Mouse (Mus musculus) hindbrain, embryonic 14.5 days (tissue): ENCODE measurements at regions not wholly inside any gene's neighbourhood (a gene's known extent, or its start where the extent isn't known, plus 50 kb on each side); places are given as distances from the start of the nearest gene placed in this dataset.

Source experiments
- ATAC-seq: fragments of 200-750 bp; cut with Nextera tagmentation; 2 replicates; pipeline ENCODE4 v1.8.0; 2017; ENCODE audit warnings: moderate number of reproducible peaks, mild to moderate bottlenecking, moderate TSS enrichment, moderate library complexity; ENCODE audit not compliant: low FRiP score
- DNase-seq: peaks from one replicate; pipeline ENCODE4 v3.0.0-alpha.2; 2015; ENCODE audit warnings: low spot score
- H3K27ac ChIP-seq: fragments of 300-500 bp; sonication (generic); 2 replicates; pipeline ENCODE4 v1.5.1; 2014; ENCODE audit warnings: mild to moderate bottlenecking, moderate library complexity
- H3K27me3 ChIP-seq: fragments of 300-500 bp; sonication (generic); 2 replicates; pipeline ENCODE4 v1.6.1; 2014; ENCODE audit warnings: mild to moderate bottlenecking, low read length, mixed read lengths; ENCODE audit not compliant: control insufficient read depth, insufficient read depth
- H3K36me3 ChIP-seq: fragments of 300-500 bp; sonication (generic); replicated peaks from 2 replicates; pipeline ENCODE4 v1.6.1; 2014; ENCODE audit not compliant: control insufficient read depth, insufficient read depth
- H3K4me1 ChIP-seq: fragments of 300-500 bp; sonication (generic); replicated peaks from 2 replicates; pipeline ENCODE4 v1.6.1; 2014; ENCODE audit warnings: antibody characterized with exemption, low read length, mixed read lengths; ENCODE audit not compliant: control insufficient read depth, insufficient read depth
- H3K4me2 ChIP-seq: fragments of 300-500 bp; sonication (generic); replicated peaks from 2 replicates; pipeline ENCODE4 v1.6.1; 2014; ENCODE audit warnings: mild to moderate bottlenecking, moderate library complexity
- H3K4me3 ChIP-seq: fragments of 300-500 bp; sonication (generic); replicated peaks from 2 replicates; pipeline ENCODE4 v1.5.1; 2014; ENCODE audit warnings: mild to moderate bottlenecking, low read length
- H3K9ac ChIP-seq: fragments of 300-500 bp; sonication (generic); 2 replicates; pipeline ENCODE4 v1.6.1; 2014
- H3K9me3 ChIP-seq: fragments of 300-500 bp; sonication (generic); 2 replicates; pipeline ENCODE4 v1.6.1; 2016; ENCODE audit warnings: low read length; ENCODE audit not compliant: control insufficient read depth
- WGBS: fragments of 180-500 bp; shearing (Covaris S2); extraction: QIAGEN DNeasy Blood & Tissue Kit; methylation state at CpG from one replicate; pipeline ENCODE4 v1.1.7; 2014; 5-methylcytosine and 5-hydroxymethylcytosine counted together

DNA sequence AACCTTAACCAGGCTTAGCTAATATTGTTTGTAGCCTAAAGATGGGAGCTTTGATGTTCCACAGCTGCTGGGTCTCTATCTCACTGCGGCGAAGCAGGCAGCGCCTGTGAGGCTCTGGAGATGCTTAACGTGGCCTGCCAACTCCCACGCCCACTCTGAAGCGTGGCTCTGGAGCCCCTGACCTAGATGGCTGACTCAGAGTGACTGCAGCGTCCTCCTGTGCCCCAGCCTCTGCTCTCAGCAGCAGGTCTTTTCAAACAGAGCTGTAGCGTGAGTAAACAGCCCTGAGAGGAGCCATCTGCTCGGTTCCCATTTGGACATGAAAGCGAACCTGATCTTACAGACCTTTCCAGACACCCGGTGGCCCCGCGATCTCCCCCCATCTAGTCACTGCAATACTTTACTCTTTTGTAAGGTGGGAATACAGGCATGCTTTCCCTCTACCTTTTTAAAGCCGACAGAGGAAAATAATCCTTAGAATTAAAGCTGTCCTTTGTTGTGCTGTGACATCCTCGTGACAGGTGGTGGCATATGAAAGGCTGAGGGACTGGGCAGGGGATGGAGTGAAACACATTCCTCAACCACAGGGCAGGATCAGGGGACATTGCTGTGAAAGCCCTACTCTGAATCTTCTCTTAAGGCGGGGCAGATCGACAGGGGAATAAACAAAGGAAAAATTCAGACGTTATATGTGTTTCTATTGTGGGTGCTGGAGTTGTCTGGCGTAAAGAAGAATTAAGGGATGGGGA lies 1723.0 kb upstream of the Gm7489 start:
- H3K27me3 ChIP-seq: no peaks in the 10 kb centered on the region
- WGBS: 19% methylated on average over 19 of the region's 19 CpGs

DNA sequence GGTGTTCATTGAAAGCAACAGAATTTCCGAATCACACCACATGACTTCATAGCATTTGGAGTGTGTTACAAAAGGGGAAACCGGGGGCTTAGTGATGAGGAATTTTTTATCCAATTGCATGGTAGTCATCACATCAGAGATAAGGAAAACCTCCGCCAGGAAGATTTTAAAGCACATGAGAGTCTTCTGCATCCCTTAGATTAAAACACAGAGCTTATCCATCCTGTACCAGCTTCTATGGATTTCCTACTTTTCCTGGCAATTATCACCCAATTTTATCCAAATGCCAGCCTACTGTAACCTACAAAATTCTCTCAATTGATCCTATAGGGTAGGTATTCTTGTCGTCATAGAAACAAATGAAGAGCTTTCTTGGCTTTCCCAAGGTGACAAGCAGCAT lies 1718.6 kb upstream of the Gm7489 start:
- H3K4me1 ChIP-seq: peaks cover 8% of the 10 kb centered on the region
- 91% methylated on average over 4 of the region's 4 CpGs for WGBS
- no peak overlapping the region for H3K4me3 ChIP-seq
- H3K27ac ChIP-seq: no peak overlapping the region
- H3K9me3 ChIP-seq: no peaks in the 10 kb centered on the region
- no peaks in the 10 kb centered on the region for H3K36me3 ChIP-seq
- H3K9ac ChIP-seq: no peak overlapping the region
- no peak for ATAC-seq
- H3K4me2 ChIP-seq: no peak overlapping the region
- no peaks in the 10 kb centered on the region for H3K27me3 ChIP-seq
- no peak for DNase-seq

More for the DNA sequence above, 1723.0 kb upstream of the Gm7489 start:
- Histone ChIP-seq H3K27ac (peak overlapping the region; percentile 69), H3K4me2 (peak overlapping the region; percentile 26; the same call in 1 of the 2 replicates), H3K9ac (peak overlapping the region; percentile 9; the same call in 1 of the 2 replicates), H3K4me1 (peaks cover 14% of the 10 kb centered on the region), H3K36me3 (no peaks in the 10 kb centered on the region), H3K4me3 (no peak overlapping the region), H3K9me3 (no peaks in the 10 kb centered on the region)
- DNase-seq (no peak), ATAC-seq (peak; percentile 66; the same call in 1 of the 2 replicates)

DNA sequence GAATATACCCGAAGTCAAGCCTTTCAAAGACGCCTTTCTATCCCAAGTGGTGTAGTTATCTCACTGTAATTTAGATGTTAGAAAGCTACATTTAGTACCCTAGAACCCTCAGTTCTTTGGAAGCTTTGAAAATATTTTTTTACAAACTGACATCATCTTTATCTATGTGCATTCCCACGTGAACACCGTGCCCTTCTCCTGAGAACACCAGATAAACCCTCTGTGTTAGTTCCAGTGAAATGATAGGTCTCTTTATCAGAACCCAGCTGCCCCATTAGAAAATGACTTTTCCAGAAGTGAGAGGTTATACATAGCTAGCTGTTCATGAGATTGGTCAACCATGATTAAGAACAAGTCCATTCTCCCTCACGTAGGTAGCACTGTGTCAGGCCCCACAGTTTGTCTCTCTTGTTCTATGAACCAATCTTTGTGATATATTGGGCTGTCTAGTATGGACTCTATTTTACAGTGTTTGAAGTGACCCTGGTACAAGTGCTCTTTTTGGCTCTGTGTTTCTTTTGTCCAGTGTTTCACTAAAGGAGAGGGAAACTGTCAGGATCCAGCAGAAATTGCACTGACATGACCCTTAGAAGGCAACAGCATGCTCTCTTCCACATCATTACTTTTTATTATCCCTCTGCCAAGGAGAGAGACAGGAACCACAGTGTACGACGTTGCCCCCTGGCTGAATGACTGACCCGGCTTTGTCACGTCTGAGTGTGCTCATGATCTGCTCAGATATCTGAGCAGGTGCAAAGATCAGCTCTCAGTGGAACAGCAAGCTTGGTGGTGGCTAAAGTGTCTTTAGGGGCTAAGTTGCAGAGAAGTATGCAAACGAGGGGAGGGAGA lies 1717.9 kb upstream of the Gm7489 start:
- 69% methylated on average over 10 of the region's 10 CpGs for WGBS
- Histone ChIP-seq H3K4me1 (peaks cover 2% of the 10 kb centered on the region), H3K36me3 (no peaks in the 10 kb centered on the region), H3K4me2 (no peak overlapping the region), H3K27me3 (no peaks in the 10 kb centered on the region), H3K4me3 (no peak overlapping the region), H3K27ac (no peak overlapping the region), H3K9me3 (no peaks in the 10 kb centered on the region), H3K9ac (no peak overlapping the region)
- no peak for DNase-seq
- no peak for ATAC-seq

DNA sequence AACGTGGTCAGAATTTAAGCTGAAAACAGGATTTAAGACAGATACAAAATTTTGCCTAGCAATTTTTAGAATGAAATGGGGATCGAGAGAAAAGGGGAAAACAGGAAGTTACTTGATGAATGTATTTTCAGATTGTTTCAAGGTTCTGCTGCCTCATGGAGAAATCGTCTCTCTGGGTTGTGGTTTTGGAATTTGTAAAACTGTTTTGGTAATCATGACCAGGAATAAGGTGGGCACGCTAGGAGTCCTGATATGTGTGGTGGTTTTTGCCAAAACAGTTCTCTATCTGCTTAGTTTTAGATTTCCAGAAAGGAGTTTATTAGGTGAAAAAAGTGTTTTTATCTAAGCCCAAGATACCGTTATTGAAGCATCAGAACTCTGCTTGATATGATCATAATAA lies 1716.9 kb upstream of the Gm7489 start:
- 93% methylated on average over 5 of the region's 5 CpGs for WGBS
- Histone ChIP-seq H3K9ac (no peak overlapping the region), H3K27me3 (no peaks in the 10 kb centered on the region), H3K9me3 (no peaks in the 10 kb centered on the region), H3K4me1 (no peaks in the 10 kb centered on the region), H3K4me2 (no peak overlapping the region), H3K27ac (no peak overlapping the region), H3K4me3 (no peak overlapping the region), H3K36me3 (no peaks in the 10 kb centered on the region)
- no peak for ATAC-seq
- no peak for DNase-seq

DNA sequence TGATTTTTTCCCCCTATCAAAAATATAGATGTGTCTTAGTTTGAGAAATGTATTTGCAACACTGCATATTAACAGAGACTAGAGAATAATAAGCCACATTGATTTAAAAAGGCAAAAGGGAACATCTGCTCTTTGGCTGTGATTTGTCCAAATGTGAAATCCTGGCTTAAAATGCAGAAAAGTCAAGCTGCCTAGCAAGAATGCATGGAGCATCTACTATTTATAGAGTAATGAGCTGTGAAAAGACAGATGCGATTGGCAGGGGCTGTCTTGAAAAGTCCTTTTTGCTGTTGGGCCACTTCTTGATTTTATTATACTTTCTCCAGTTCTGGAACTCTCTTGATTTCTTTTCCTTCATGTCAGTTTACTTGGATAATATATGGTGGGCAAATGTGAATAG lies 1707.8 kb upstream of the Gm7489 start:
- H3K4me3 ChIP-seq: no peak overlapping the region
- ATAC-seq: no peak
- H3K4me2 ChIP-seq: no peak overlapping the region
- no peaks in the 10 kb centered on the region for H3K9me3 ChIP-seq
- no peaks in the 10 kb centered on the region for H3K4me1 ChIP-seq
- WGBS: 76% methylated on average over 1 of the region's 1 CpGs
- no peak overlapping the region for H3K9ac ChIP-seq
- H3K27me3 ChIP-seq: no peaks in the 10 kb centered on the region
- H3K36me3 ChIP-seq: no peaks in the 10 kb centered on the region
- no peak overlapping the region for H3K27ac ChIP-seq
- DNase-seq: no peak

DNA sequence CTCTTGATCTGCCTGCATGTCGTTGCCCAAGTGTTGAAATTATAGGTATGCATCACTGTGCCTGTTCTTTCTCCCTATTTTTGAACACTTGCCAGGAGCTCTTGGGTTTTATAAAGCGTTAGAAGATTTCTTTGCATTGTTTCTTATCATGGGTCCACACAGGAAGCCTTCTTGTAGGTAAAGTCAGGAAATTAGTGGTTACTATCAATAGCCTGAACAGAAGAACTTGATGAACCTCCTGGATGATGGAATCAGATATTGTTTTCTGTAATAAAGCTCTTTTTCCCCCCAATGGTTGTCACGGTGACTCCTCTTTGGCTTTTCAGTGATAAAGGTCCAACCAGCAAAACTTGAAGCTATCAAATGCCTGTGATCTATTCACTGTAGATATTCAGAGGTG lies 1706.0 kb upstream of the Gm7489 start:
- no peak for ATAC-seq
- Histone ChIP-seq H3K4me3 (no peak overlapping the region), H3K9ac (no peak overlapping the region), H3K4me1 (no peaks in the 10 kb centered on the region), H3K27me3 (no peaks in the 10 kb centered on the region), H3K36me3 (no peaks in the 10 kb centered on the region), H3K27ac (no peak overlapping the region), H3K9me3 (no peaks in the 10 kb centered on the region), H3K4me2 (no peak overlapping the region)
- DNase-seq: no peak
- WGBS: 83% methylated on average over 3 of the region's 3 CpGs

DNA sequence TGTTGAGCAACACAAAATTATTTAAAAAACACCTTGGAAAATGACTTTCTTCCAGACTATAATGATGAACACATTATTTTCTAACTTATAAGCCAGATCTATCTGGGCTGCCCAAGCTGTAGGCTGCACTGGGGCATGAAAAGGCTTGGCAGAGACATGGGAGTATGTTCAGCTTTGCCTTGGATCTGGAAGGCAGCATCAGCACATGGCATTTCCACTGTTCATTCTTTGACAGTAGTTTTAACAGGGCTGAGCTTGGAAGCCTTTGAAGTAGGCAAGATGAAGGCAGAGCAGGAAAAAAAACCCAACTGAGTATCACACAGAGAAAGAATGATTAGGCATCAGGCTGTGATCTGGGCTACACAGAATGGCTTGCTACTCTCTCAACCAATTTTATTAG lies 1705.3 kb upstream of the Gm7489 start:
- Histone ChIP-seq H3K36me3 (no peaks in the 10 kb centered on the region), H3K9ac (no peak overlapping the region), H3K27me3 (no peaks in the 10 kb centered on the region), H3K4me1 (no peaks in the 10 kb centered on the region), H3K4me3 (no peak overlapping the region), H3K27ac (no peak overlapping the region), H3K9me3 (no peaks in the 10 kb centered on the region), H3K4me2 (no peak overlapping the region)
- ATAC-seq: no peak
- no peak for DNase-seq

DNA sequence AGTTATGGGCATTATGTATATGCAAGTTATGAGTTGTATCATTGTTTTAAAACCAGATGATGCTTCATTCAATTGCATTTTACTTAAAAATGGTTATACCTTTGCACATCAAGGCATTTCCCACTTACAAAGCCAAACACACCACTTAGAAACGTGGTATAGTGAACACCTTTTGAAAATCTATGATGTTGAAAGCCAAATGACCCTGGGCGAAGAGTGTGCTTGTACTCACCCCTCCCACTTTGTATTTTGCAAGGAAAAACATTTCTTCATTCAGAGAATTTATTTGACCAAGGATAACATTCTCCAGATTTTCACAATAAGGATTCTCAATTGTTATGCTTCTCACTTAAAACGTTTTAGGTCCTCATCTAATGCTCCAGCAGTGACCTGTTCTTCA lies 1693.5 kb upstream of the Gm7489 start:
- Histone ChIP-seq H3K9ac (no peak overlapping the region), H3K4me2 (no peak overlapping the region), H3K27me3 (no peaks in the 10 kb centered on the region), H3K9me3 (no peaks in the 10 kb centered on the region), H3K27ac (no peak overlapping the region), H3K4me1 (no peaks in the 10 kb centered on the region), H3K36me3 (no peaks in the 10 kb centered on the region), H3K4me3 (no peak overlapping the region)
- ATAC-seq (no peak), DNase-seq (no peak)
- WGBS: 72% methylated on average over 3 of the region's 3 CpGs

DNA sequence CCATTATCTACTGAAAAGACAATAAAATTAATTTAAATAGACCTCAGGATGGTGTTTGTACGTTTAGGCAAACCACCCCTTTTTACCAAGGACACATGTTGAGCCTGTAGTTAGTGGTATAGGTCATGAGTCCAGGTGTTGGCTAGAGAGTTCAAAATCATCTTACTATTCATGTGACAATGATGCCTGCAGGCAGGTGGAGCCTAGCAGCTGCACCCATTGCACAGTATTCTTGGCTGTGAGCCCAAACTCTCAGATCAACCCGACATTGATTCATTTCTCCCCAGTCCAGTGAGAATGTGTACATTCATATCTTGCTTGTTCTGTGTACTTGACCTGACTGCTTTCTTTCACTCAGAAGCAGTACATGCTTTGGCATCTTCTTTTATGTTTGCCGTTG lies 1677.4 kb upstream of the Gm7489 start:
- Histone ChIP-seq H3K4me1 (no peaks in the 10 kb centered on the region), H3K4me2 (no peak overlapping the region), H3K27ac (no peak overlapping the region), H3K36me3 (no peaks in the 10 kb centered on the region), H3K9ac (no peak overlapping the region), H3K4me3 (no peak overlapping the region), H3K9me3 (no peaks in the 10 kb centered on the region), H3K27me3 (no peaks in the 10 kb centered on the region)
- WGBS: 69% methylated on average over 3 of the region's 3 CpGs
- ATAC-seq (no peak), DNase-seq (no peak)
